Mouse (Mus musculus) stomach, embryonic 15.5 days (tissue): ENCODE results near the gene Gm20388. TPM values are rescaled to one million over a fixed set of nuclear protein-coding genes. Genes with fewer than 3 reads are reported as not detected.

Source experiments
- ATAC-seq: fragments of 200-750 bp; cut with Nextera tagmentation; 2 replicates; pipeline ENCODE4 v1.8.0; 2017; ENCODE audit warnings: low read depth, moderate number of reproducible peaks, moderate TSS enrichment; ENCODE audit not compliant: insufficient read depth, low FRiP score
- H3K27ac ChIP-seq: fragments of 300-500 bp; sonication (generic); 2 replicates; pipeline ENCODE4 v1.5.1; 2015; ENCODE audit warnings: mild to moderate bottlenecking, inconsistent platforms
- H3K27me3 ChIP-seq: fragments of 300-500 bp; sonication (generic); replicated peaks from 2 replicates; pipeline ENCODE4 v1.6.1; 2015; ENCODE audit warnings: inconsistent platforms
- H3K36me3 ChIP-seq: fragments of 300-500 bp; sonication (generic); 2 replicates; pipeline ENCODE4 v1.6.1; 2015; ENCODE audit warnings: inconsistent platforms
- H3K4me1 ChIP-seq: fragments of 300-500 bp; sonication (generic); 2 replicates; pipeline ENCODE4 v1.6.1; 2015; ENCODE audit warnings: inconsistent platforms
- H3K4me2 ChIP-seq: fragments of 300-500 bp; sonication (generic); 2 replicates; pipeline ENCODE4 v1.6.1; 2015; ENCODE audit warnings: mild to moderate bottlenecking, inconsistent platforms
- H3K4me3 ChIP-seq: fragments of 300-500 bp; sonication (generic); replicated peaks from 2 replicates; pipeline ENCODE4 v1.5.1; 2015; ENCODE audit warnings: inconsistent platforms
- H3K9ac ChIP-seq: fragments of 300-500 bp; sonication (generic); 2 replicates; pipeline ENCODE4 v1.6.1; 2015; ENCODE audit warnings: inconsistent platforms
- H3K9me3 ChIP-seq: fragments of 300-500 bp; sonication (generic); 2 replicates; pipeline ENCODE4 v1.6.1; 2016; ENCODE audit warnings: inconsistent platforms
- WGBS: fragments of 180-500 bp; shearing (Covaris S2); methylation state at CpG from one replicate; pipeline ENCODE4 v1.1.7; 2015; 5-methylcytosine and 5-hydroxymethylcytosine counted together
- polyA plus RNA-seq: library from polyadenylated mRNA; unstranded; fragments of >200 nt; fragmentation: Nextera tagmentation; extraction: Ambion mirVana; gene quantifications from 2 replicates; pipeline ENCODE4 v1.2.1, GENCODE M21; 2015

The Gm20388 gene
- polyA plus RNA-seq, 1 experiment from 2014 or later, result not detected

DNA sequence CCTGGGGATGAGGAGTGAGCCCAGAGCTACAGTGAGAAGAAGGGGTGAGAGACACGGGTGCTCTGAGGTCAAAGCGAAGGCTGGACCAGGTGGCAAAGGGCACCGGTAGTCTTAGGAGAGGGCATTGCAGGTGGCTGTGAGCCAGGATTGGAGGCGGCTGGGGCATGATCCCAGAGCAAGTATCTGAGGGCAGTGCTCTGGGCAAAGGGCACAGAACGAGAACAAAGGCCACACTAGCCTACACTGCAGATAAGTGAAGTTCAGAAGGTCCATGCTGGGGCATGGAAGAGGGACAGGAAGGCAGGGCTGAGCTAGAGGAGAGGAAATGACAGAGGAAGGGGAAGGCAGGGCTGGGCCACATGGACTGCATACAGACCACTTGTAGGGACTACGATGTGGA lies 531.0 kb downstream of the Gm20388 start:
- WGBS, result 66% methylated on average over 6 of the region's 6 CpGs
- H3K27ac ChIP-seq, result 0 out of 2 replicates have a peak overlapping the region, but pooled peaks have one; percentile 5
- H3K36me3 ChIP-seq, result no peaks in the 10 kb centered on the region
- no peaks in the 10 kb centered on the region for H3K27me3 ChIP-seq
- H3K9me3 ChIP-seq, result no peaks in the 10 kb centered on the region
- no peak overlapping the region for H3K4me3 ChIP-seq
- no peak; the same call in 1 of the 2 replicates for ATAC-seq
- H3K4me2 ChIP-seq, result no peak overlapping the region
- H3K9ac ChIP-seq, result no peak overlapping the region
- H3K4me1 ChIP-seq, result peaks cover 53% of the 10 kb centered on the region

GRCm38 (mm10) chr8:120442306-120443003 lies 531.8 kb downstream of the Gm20388 start:
- Histone ChIP-seq H3K4me1 (peaks cover 45% of the 10 kb centered on the region), H3K27ac (0 out of 2 replicates have a peak overlapping the region, but pooled peaks have one; percentile 5), H3K4me3 (no peak overlapping the region), H3K36me3 (no peaks in the 10 kb centered on the region), H3K9me3 (no peaks in the 10 kb centered on the region), H3K27me3 (no peaks in the 10 kb centered on the region), H3K4me2 (no peak overlapping the region), H3K9ac (no peak overlapping the region)
- WGBS, result 35% methylated on average over 4 of the region's 4 CpGs
- ATAC-seq, result peak; percentile 45; the same call in 1 of the 2 replicates

DNA sequence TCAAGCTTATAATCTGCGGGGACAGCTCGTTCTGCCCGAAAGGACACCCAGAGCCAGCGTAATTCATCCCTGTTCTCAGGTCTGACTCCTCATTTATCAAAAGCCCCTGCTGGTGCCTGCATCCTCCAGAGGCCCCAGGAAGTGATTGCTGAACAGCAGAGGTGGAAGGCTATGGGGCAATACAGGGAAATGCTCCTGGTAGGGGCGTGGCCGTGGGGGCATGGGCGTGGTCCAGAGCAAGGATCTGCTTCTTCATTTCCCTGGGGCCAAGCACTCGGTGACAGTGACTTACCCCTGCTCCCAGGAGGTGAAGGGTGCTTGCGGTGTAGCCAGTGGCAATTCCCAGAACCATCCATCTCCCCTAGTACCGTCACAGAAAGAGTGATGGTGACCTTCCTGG lies 534.6 kb downstream of the Gm20388 start:
- 45% methylated on average over 10 of the region's 10 CpGs for WGBS
- Histone ChIP-seq H3K9me3 (no peaks in the 10 kb centered on the region), H3K9ac (no peak overlapping the region), H3K4me3 (no peak overlapping the region), H3K4me2 (no peak overlapping the region), H3K36me3 (no peaks in the 10 kb centered on the region), H3K27me3 (no peaks in the 10 kb centered on the region), H3K27ac (no peak overlapping the region), H3K4me1 (peaks cover 46% of the 10 kb centered on the region)
- ATAC-seq, result no peak

DNA sequence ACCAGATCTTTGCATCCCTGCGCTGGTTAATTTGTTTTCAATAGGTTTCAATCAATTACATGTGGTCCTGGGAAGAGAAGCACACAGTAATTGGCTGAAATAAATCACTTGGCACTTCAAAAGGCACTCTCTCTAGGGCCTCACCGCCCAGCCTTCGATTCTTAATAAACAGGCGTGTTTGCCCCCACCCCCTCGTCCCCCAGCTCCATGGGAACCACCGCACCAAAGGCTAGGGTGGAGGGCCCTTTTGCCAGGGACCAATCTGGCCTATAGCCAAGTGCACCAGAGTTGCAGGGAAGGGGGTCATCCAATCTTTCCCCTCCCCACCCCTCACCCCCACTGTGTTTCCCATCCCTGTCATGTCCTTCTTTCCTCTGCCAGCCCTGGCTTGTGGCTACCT lies 537.5 kb downstream of the Gm20388 start:
- 70% methylated on average over 6 of the region's 6 CpGs for WGBS
- Histone ChIP-seq H3K27me3 (no peaks in the 10 kb centered on the region), H3K27ac (no peak overlapping the region), H3K9me3 (no peaks in the 10 kb centered on the region), H3K36me3 (no peaks in the 10 kb centered on the region), H3K9ac (no peak overlapping the region), H3K4me2 (no peak overlapping the region), H3K4me3 (no peak overlapping the region), H3K4me1 (peaks cover 21% of the 10 kb centered on the region)
- no peak for ATAC-seq

DNA sequence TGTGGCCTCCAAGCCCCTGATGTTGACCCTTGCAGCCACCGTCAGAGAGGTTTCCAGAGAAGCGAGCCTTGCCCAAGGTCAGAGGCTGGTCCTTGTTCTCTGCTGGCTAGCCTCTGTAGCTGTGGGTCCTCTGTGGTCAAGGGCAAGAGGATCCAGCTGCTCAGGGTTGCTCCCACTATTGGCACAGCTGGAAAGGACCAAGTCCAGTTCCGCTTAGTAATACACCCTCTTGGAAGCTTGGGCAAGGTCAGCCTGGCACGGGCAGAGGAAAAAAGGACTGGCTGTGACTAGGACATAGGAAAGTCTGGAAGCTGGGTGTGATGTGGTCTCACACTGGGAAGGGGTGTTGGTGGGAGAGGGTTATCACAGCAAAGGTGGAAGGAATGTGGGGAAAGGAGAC lies 538.5 kb downstream of the Gm20388 start:
- Histone ChIP-seq H3K27ac (no peak overlapping the region), H3K27me3 (no peaks in the 10 kb centered on the region), H3K36me3 (no peaks in the 10 kb centered on the region), H3K4me2 (no peak overlapping the region), H3K4me3 (no peak overlapping the region), H3K9me3 (no peaks in the 10 kb centered on the region), H3K4me1 (peaks cover 26% of the 10 kb centered on the region), H3K9ac (no peak overlapping the region)
- no peak for ATAC-seq
- 88% methylated on average over 4 of the region's 4 CpGs for WGBS

DNA sequence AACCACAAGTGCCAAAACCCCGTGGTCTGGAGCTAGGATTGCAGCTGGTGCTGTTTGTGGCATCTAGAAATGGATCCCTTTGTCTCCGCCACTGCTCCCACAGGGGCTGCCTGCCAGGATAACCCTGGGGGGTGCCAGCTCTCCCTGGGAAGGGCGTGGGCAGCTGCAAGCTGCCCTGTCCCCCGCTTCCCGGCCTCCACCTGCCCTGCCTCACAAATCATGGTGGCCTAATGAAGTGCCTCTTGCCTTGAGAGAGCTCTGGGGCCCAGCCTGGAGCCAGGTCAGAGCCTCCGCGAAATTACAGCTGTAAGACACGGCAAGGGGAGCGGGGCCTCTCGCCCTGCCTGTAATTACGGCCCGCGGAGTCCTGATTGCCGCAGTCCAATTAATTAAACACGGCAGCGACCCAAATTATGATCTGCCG lies 539.0 kb downstream of the Gm20388 start:
- WGBS, result 40% methylated on average over 17 of the region's 17 CpGs
- Histone ChIP-seq H3K4me3 (no peak overlapping the region), H3K4me1 (peaks cover 29% of the 10 kb centered on the region), H3K9me3 (no peaks in the 10 kb centered on the region), H3K4me2 (no peak overlapping the region), H3K36me3 (no peaks in the 10 kb centered on the region), H3K9ac (no peak overlapping the region), H3K27ac (no peak overlapping the region), H3K27me3 (no peaks in the 10 kb centered on the region)
- no peak for ATAC-seq

- Histone ChIP-seq H3K4me3 (no peak overlapping the region), H3K9me3 (no peaks in the 10 kb centered on the region), H3K36me3 (no peaks in the 10 kb centered on the region), H3K4me1 (peaks cover 48% of the 10 kb centered on the region), H3K27me3 (no peaks in the 10 kb centered on the region), H3K9ac (no peak overlapping the region), H3K4me2 (no peak overlapping the region), H3K27ac (no peak overlapping the region)
- no peak for ATAC-seq
- 88% methylated on average over 2 of the region's 2 CpGs for WGBS
Measured at GRCm38 (mm10) chr8:120452111-120452510, 541.5 kb downstream of the Gm20388 start.

- H3K4me1 ChIP-seq, result peaks cover 42% of the 10 kb centered on the region
- peak; percentile 79 for ATAC-seq
- 64% methylated on average over 6 of the region's 6 CpGs for WGBS
Measured at GRCm38 (mm10) chr8:120454404-120454803, 543.8 kb downstream of the Gm20388 start.

DNA sequence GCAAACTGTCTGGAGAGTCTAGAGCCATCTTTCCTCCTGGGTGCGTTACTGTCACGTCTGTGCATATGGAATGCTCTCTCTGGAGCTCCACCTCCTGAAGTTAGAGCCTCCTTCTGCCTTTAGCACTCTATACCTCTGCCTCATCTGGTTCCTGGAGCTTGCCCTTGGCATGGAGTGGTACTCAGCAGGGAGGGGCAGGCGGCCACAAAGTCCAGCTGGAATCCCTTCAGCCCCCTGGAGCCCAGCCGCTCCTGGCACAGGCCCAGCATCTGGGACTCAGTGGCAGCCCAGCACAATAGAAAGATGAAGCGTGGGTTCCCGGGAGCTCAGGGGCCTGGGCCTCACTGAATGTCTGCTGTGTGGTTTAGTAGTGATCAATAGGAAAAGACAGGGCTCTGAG lies 549.7 kb downstream of the Gm20388 start:
- Histone ChIP-seq H3K4me1 (peaks cover 54% of the 10 kb centered on the region), H3K9me3 (no peaks in the 10 kb centered on the region), H3K36me3 (no peaks in the 10 kb centered on the region), H3K4me2 (no peak overlapping the region), H3K27ac (no peak overlapping the region), H3K4me3 (no peak overlapping the region), H3K9ac (no peak overlapping the region), H3K27me3 (no peaks in the 10 kb centered on the region)
- 49% methylated on average over 6 of the region's 6 CpGs for WGBS
- ATAC-seq, result no peak

More at GRCm38 (mm10) chr8:120454404-120454803, 543.8 kb downstream of the Gm20388 start:
- Histone ChIP-seq H3K27ac (peak overlapping the region; percentile 57), H3K27me3 (no peaks in the 10 kb centered on the region), H3K4me2 (no peak overlapping the region), H3K9me3 (no peaks in the 10 kb centered on the region), H3K4me3 (no peak overlapping the region), H3K36me3 (no peaks in the 10 kb centered on the region), H3K9ac (no peak overlapping the region)

GRCm38 (mm10) chr8:120462119-120462551 lies 551.5 kb downstream of the Gm20388 start:
- Histone ChIP-seq H3K4me3 (no peak overlapping the region), H3K27ac (peak overlapping the region; percentile 31; the same call in 1 of the 2 replicates), H3K9me3 (no peaks in the 10 kb centered on the region), H3K27me3 (no peaks in the 10 kb centered on the region), H3K4me1 (peaks cover 49% of the 10 kb centered on the region), H3K36me3 (no peaks in the 10 kb centered on the region), H3K4me2 (no peak overlapping the region), H3K9ac (no peak overlapping the region)
- WGBS, result 37% methylated on average over 15 of the region's 15 CpGs
- ATAC-seq, result no peak

- Histone ChIP-seq H3K9ac (no peak overlapping the region), H3K4me3 (no peak overlapping the region), H3K4me1 (peaks cover 49% of the 10 kb centered on the region), H3K4me2 (no peak overlapping the region), H3K27me3 (no peaks in the 10 kb centered on the region), H3K27ac (no peak overlapping the region), H3K36me3 (no peaks in the 10 kb centered on the region), H3K9me3 (no peaks in the 10 kb centered on the region)
- WGBS, result 72% methylated on average over 6 of the region's 6 CpGs
- no peak for ATAC-seq
Measured at GRCm38 (mm10) chr8:120462611-120463010, 552.0 kb downstream of the Gm20388 start.

- no peaks in the 10 kb centered on the region for H3K36me3 ChIP-seq
- peaks cover 48% of the 10 kb centered on the region for H3K4me1 ChIP-seq
- no peak for ATAC-seq
- no peaks in the 10 kb centered on the region for H3K27me3 ChIP-seq
- whole genome bisulfite sequencing, result 89% methylated on average over 9 of the region's 9 CpGs
- no peaks in the 10 kb centered on the region for H3K9me3 ChIP-seq
- no peak overlapping the region for H3K4me3 ChIP-seq
- H3K4me2 ChIP-seq, result no peak overlapping the region
- no peak overlapping the region for H3K27ac ChIP-seq
- H3K9ac ChIP-seq, result no peak overlapping the region
Measured at GRCm38 (mm10) chr8:120463918-120464584, 553.4 kb downstream of the Gm20388 start.
